Mouse (Mus musculus): ENCODE measurements around the gene Gad2. TPM values are rescaled to one million over a fixed set of nuclear protein-coding genes. Genes with fewer than 3 reads are reported as not detected.

Gene Gad2
- polyA plus RNA-seq, 1 experiment = not detected

GRCm38 (mm10) chr2:22620534-22620933, 1.5 kb upstream of the Gad2 start:
- H3K4me3 ChIP-seq (replicated peaks; ENCODE audit: extremely low read depth, low read depth, low read length) = no peak overlapping the region
- no peak for DNase-seq
- no peaks in the 10 kb centered on the region; the same call in 1 of the 2 replicates for H3K4me1 ChIP-seq (ENCODE audit: control insufficient read depth, insufficient read depth, low read length)
- TF ChIP-seq POLR2A (IDR thresholded peaks at IDR 0.05; ENCODE audit: borderline replicate concordance, extremely low read depth, low read depth, low read length) (no peak), CTCF (IDR thresholded peaks at IDR 0.05; ENCODE audit: insufficient read depth, low read length) (no peak)
- 8% methylated on average over 7 of the region's 7 CpGs for WGBS

GRCm38 (mm10) chr2:22620978-22621827, 802 bp upstream of the Gad2 start:
- 6% methylated on average over 20 of the region's 20 CpGs for WGBS
- no peaks in the 10 kb centered on the region; the same call in 1 of the 2 replicates for H3K4me1 ChIP-seq (ENCODE audit: control insufficient read depth, insufficient read depth, low read length)
- TF ChIP-seq POLR2A (IDR thresholded peaks at IDR 0.05; ENCODE audit: borderline replicate concordance, extremely low read depth, low read depth, low read length) (no peak), CTCF (IDR thresholded peaks at IDR 0.05; ENCODE audit: insufficient read depth, low read length) (no peak)
- no peak for DNase-seq
- H3K4me3 ChIP-seq (replicated peaks; ENCODE audit: extremely low read depth, low read depth, low read length) = no peak overlapping the region

GRCm38 (mm10) chr2:22623111-22624070, 1.4 kb downstream of the Gad2 start:
- Histone ChIP-seq H3K4me3 (replicated peaks; ENCODE audit: extremely low read depth, low read depth, low read length) (no peak overlapping the region), H3K4me1 (ENCODE audit: control insufficient read depth, insufficient read depth, low read length) (no peaks in the 10 kb centered on the region; the same call in 1 of the 2 replicates)
- TF ChIP-seq POLR2A (IDR thresholded peaks at IDR 0.05; ENCODE audit: borderline replicate concordance, extremely low read depth, low read depth, low read length) (no peak), CTCF (IDR thresholded peaks at IDR 0.05; ENCODE audit: insufficient read depth, low read length) (no peak)
- DNase-seq = no peak
- 2% methylated on average over 60 of the region's 60 CpGs for WGBS

- H3K4me1 ChIP-seq (ENCODE audit: control insufficient read depth, insufficient read depth, low read length) = no peaks in the 10 kb centered on the region; the same call in 1 of the 2 replicates
- DNase-seq = no peak
- TF ChIP-seq POLR2A (IDR thresholded peaks at IDR 0.05; ENCODE audit: borderline replicate concordance, extremely low read depth, low read depth, low read length) (no peak), CTCF (IDR thresholded peaks at IDR 0.05; ENCODE audit: insufficient read depth, low read length) (no peak)
- 6% methylated on average over 27 of the region's 27 CpGs for WGBS
- H3K4me3 ChIP-seq (replicated peaks; ENCODE audit: extremely low read depth, low read depth, low read length) = no peak overlapping the region
Observed at GRCm38 (mm10) chr2:22624188-22624975, 2.4 kb downstream of the Gad2 start.

- H3K4me1 ChIP-seq (ENCODE audit: control insufficient read depth, insufficient read depth, low read length) = no peaks in the 10 kb centered on the region; the same call in 1 of the 2 replicates
- 14% methylated on average over 16 of the region's 16 CpGs for WGBS
- DNase-seq = no peak
- no peak for TF ChIP-seq POLR2A (IDR thresholded peaks at IDR 0.05; ENCODE audit: borderline replicate concordance, extremely low read depth, low read depth, low read length)
- TF ChIP-seq CTCF (IDR thresholded peaks at IDR 0.05; ENCODE audit: insufficient read depth, low read length) = no peak
- H3K4me3 ChIP-seq (replicated peaks; ENCODE audit: extremely low read depth, low read depth, low read length) = no peak overlapping the region
Observed at GRCm38 (mm10) chr2:22625096-22625960, 3.3 kb downstream of the Gad2 start.

- WGBS = 25% methylated on average over 3 of the region's 3 CpGs
- Histone ChIP-seq H3K4me3 (replicated peaks; ENCODE audit: extremely low read depth, low read depth, low read length) (no peak overlapping the region), H3K4me1 (ENCODE audit: control insufficient read depth, insufficient read depth, low read length) (no peaks in the 10 kb centered on the region; the same call in 1 of the 2 replicates)
- DNase-seq = no peak
- no peak for TF ChIP-seq CTCF (IDR thresholded peaks at IDR 0.05; ENCODE audit: insufficient read depth, low read length)
- TF ChIP-seq POLR2A (IDR thresholded peaks at IDR 0.05; ENCODE audit: borderline replicate concordance, extremely low read depth, low read depth, low read length) = no peak
Observed at GRCm38 (mm10) chr2:22627147-22627666, 5.2 kb downstream of the Gad2 start.

- Histone ChIP-seq H3K4me3 (replicated peaks; ENCODE audit: extremely low read depth, low read depth, low read length) (no peak overlapping the region), H3K4me1 (ENCODE audit: control insufficient read depth, insufficient read depth, low read length) (no peaks in the 10 kb centered on the region)
- TF ChIP-seq CTCF (IDR thresholded peaks at IDR 0.05; ENCODE audit: insufficient read depth, low read length) = no peak
- no peak for TF ChIP-seq POLR2A (IDR thresholded peaks at IDR 0.05; ENCODE audit: borderline replicate concordance, extremely low read depth, low read depth, low read length)
- 32% methylated on average over 5 of the region's 5 CpGs for WGBS
- DNase-seq = no peak
Observed at GRCm38 (mm10) chr2:22627819-22628432, 5.9 kb downstream of the Gad2 start.
